Mouse (Mus musculus): Measurements from ENCODE around the gene Cldn22. TPM values are rescaled to one million over a fixed set of nuclear protein-coding genes. Genes with fewer than 3 reads are reported as not detected.
A peak's percentile ranks its signal among the peaks of the same experiment; 100 is the strongest.

Gene Cldn22
- not detected in 2 replicates for polyA plus RNA-seq (2016; fragmentation: Nextera tagmentation; extraction: Ambion mirVana)

- no peak for ATAC-seq (ENCODE audit: low FRiP score)
- 66% methylated on average over 13 of the region's 13 CpGs for WGBS
- no peaks in the 10 kb centered on the region for H3K36me3 ChIP-seq
- H3K27me3 ChIP-seq, result no peaks in the 10 kb centered on the region
- H3K27ac ChIP-seq, result no peak within 1 kb of the TSS
- no peak within 1 kb of the TSS for H3K4me3 ChIP-seq
- H3K9me3 ChIP-seq (replicated peaks), result no peaks in the 10 kb centered on the region
- no peak within 1 kb of the TSS for H3K4me2 ChIP-seq (replicated peaks)
- H3K9ac ChIP-seq, result no peak within 1 kb of the TSS
- peaks cover 6% of the 10 kb centered on the region; the same call in 1 of the 2 replicates for H3K4me1 ChIP-seq
These were observed at the start of gene Cldn22 for GRCm38 (mm10) chr8:47824182-47824581. TSS of gene Cldn22 (plus strand) at chr8:47824482.

- no peaks in the 10 kb centered on the region for H3K36me3 ChIP-seq
- 95% methylated on average over 7 of the region's 7 CpGs for WGBS
- H3K9ac ChIP-seq, result no peak overlapping the region
- H3K4me2 ChIP-seq (replicated peaks), result no peak overlapping the region
- H3K27me3 ChIP-seq, result no peaks in the 10 kb centered on the region
- no peak overlapping the region for H3K4me3 ChIP-seq
- ATAC-seq (ENCODE audit: low FRiP score), result no peak
- H3K4me1 ChIP-seq, result no peaks in the 10 kb centered on the region
- no peaks in the 10 kb centered on the region for H3K9me3 ChIP-seq (replicated peaks)
- no peak overlapping the region for H3K27ac ChIP-seq
These were observed 46.9 kb upstream of the Cldn22 start for GRCm38 (mm10) chr8:47777415-47777814.

GRCm38 (mm10) chr8:47779589-47779988 is 44.7 kb upstream of the Cldn22 start:
- no peaks in the 10 kb centered on the region for H3K36me3 ChIP-seq
- H3K9ac ChIP-seq, result no peak overlapping the region
- H3K27ac ChIP-seq, result no peak overlapping the region
- WGBS, result 83% methylated on average over 6 of the region's 6 CpGs
- no peaks in the 10 kb centered on the region for H3K27me3 ChIP-seq
- H3K4me3 ChIP-seq, result no peak overlapping the region
- H3K4me2 ChIP-seq (replicated peaks), result no peak overlapping the region
- no peaks in the 10 kb centered on the region for H3K9me3 ChIP-seq (replicated peaks)
- no peaks in the 10 kb centered on the region for H3K4me1 ChIP-seq
- ATAC-seq (ENCODE audit: low FRiP score), result no peak

GRCm38 (mm10) chr8:47781881-47782280 is 42.4 kb upstream of the Cldn22 start:
- Histone ChIP-seq H3K27me3 (no peaks in the 10 kb centered on the region), H3K4me3 (no peak overlapping the region), H3K9me3 (replicated peaks) (no peaks in the 10 kb centered on the region), H3K27ac (no peak overlapping the region), H3K36me3 (no peaks in the 10 kb centered on the region), H3K4me1 (no peaks in the 10 kb centered on the region), H3K4me2 (replicated peaks) (no peak overlapping the region), H3K9ac (no peak overlapping the region)
- ATAC-seq (ENCODE audit: low FRiP score), result no peak
- WGBS, result 93% methylated on average over 4 of the region's 4 CpGs

- Histone ChIP-seq H3K4me3 (no peak overlapping the region), H3K9ac (no peak overlapping the region), H3K27me3 (no peaks in the 10 kb centered on the region), H3K36me3 (no peaks in the 10 kb centered on the region), H3K9me3 (replicated peaks) (no peaks in the 10 kb centered on the region), H3K27ac (no peak overlapping the region), H3K4me1 (no peaks in the 10 kb centered on the region), H3K4me2 (replicated peaks) (no peak overlapping the region)
- ATAC-seq (ENCODE audit: low FRiP score), result no peak
- 91% methylated on average over 2 of the region's 2 CpGs for WGBS
These were observed 40.7 kb upstream of the Cldn22 start for GRCm38 (mm10) chr8:47783544-47783943.

- H3K36me3 ChIP-seq, result no peaks in the 10 kb centered on the region
- H3K4me3 ChIP-seq, result no peak overlapping the region
- no peaks in the 10 kb centered on the region for H3K27me3 ChIP-seq
- H3K9ac ChIP-seq, result no peak overlapping the region
- no peak overlapping the region for H3K27ac ChIP-seq
- ATAC-seq (ENCODE audit: low FRiP score), result no peak
- 95% methylated on average over 6 of the region's 6 CpGs for WGBS
- H3K4me1 ChIP-seq, result no peaks in the 10 kb centered on the region
- no peaks in the 10 kb centered on the region for H3K9me3 ChIP-seq (replicated peaks)
- H3K4me2 ChIP-seq (replicated peaks), result no peak overlapping the region
These were observed 40.3 kb upstream of the Cldn22 start for GRCm38 (mm10) chr8:47783944-47784343.

- H3K4me2 ChIP-seq (replicated peaks), result no peak overlapping the region
- H3K27ac ChIP-seq, result no peak overlapping the region
- H3K4me3 ChIP-seq, result no peak overlapping the region
- H3K36me3 ChIP-seq, result no peaks in the 10 kb centered on the region
- 91% methylated on average over 7 of the region's 7 CpGs for WGBS
- no peaks in the 10 kb centered on the region for H3K27me3 ChIP-seq
- ATAC-seq (ENCODE audit: low FRiP score), result no peak
- no peaks in the 10 kb centered on the region for H3K9me3 ChIP-seq (replicated peaks)
- no peaks in the 10 kb centered on the region for H3K4me1 ChIP-seq
- H3K9ac ChIP-seq, result no peak overlapping the region
These were observed 39.8 kb upstream of the Cldn22 start for GRCm38 (mm10) chr8:47784436-47784835.

- Histone ChIP-seq H3K4me1 (no peaks in the 10 kb centered on the region), H3K9me3 (replicated peaks) (no peaks in the 10 kb centered on the region), H3K27me3 (no peaks in the 10 kb centered on the region), H3K4me3 (no peak overlapping the region), H3K4me2 (replicated peaks) (no peak overlapping the region), H3K9ac (no peak overlapping the region), H3K36me3 (no peaks in the 10 kb centered on the region), H3K27ac (no peak overlapping the region)
- no peak for ATAC-seq (ENCODE audit: low FRiP score)
- WGBS, result 94% methylated on average over 15 of the region's 15 CpGs
These were observed 38.0 kb upstream of the Cldn22 start for GRCm38 (mm10) chr8:47786323-47786722.

- 58% methylated on average over 10 of the region's 10 CpGs for WGBS
- no peak overlapping the region for H3K4me3 ChIP-seq
- H3K27me3 ChIP-seq, result no peaks in the 10 kb centered on the region
- no peaks in the 10 kb centered on the region for H3K36me3 ChIP-seq
- H3K27ac ChIP-seq, result 0 out of 2 replicates have a peak overlapping the region, but pooled peaks have one; percentile 2
- no peaks in the 10 kb centered on the region for H3K9me3 ChIP-seq (replicated peaks)
- no peak overlapping the region for H3K9ac ChIP-seq
- H3K4me1 ChIP-seq, result no peaks in the 10 kb centered on the region
- no peak for ATAC-seq (ENCODE audit: low FRiP score)
- H3K4me2 ChIP-seq (replicated peaks), result no peak overlapping the region
These were observed 36.6 kb upstream of the Cldn22 start for GRCm38 (mm10) chr8:47787705-47788104.

- ATAC-seq (ENCODE audit: low FRiP score), result no peak
- no peaks in the 10 kb centered on the region for H3K27me3 ChIP-seq
- no peak overlapping the region for H3K4me3 ChIP-seq
- no peak overlapping the region for H3K9ac ChIP-seq
- peaks cover 5% of the 10 kb centered on the region; the same call in 1 of the 2 replicates for H3K9me3 ChIP-seq (replicated peaks)
- no peaks in the 10 kb centered on the region for H3K4me1 ChIP-seq
- no peaks in the 10 kb centered on the region for H3K36me3 ChIP-seq
- no peak overlapping the region for H3K27ac ChIP-seq
- H3K4me2 ChIP-seq (replicated peaks), result no peak overlapping the region
- WGBS, result 71% methylated on average over 9 of the region's 9 CpGs
These were observed 32.3 kb upstream of the Cldn22 start for GRCm38 (mm10) chr8:47791986-47792385.

- Histone ChIP-seq H3K36me3 (no peaks in the 10 kb centered on the region), H3K9me3 (replicated peaks) (0 out of 2 replicates have a peak, but pooled peaks cover 1% of the 10 kb centered on the region), H3K4me2 (replicated peaks) (no peak overlapping the region), H3K27ac (no peak overlapping the region), H3K27me3 (no peaks in the 10 kb centered on the region), H3K4me1 (no peaks in the 10 kb centered on the region), H3K4me3 (no peak overlapping the region), H3K9ac (no peak overlapping the region)
- no peak for ATAC-seq (ENCODE audit: low FRiP score)
- WGBS, result 82% methylated on average over 6 of the region's 6 CpGs
These were observed 24.8 kb upstream of the Cldn22 start for GRCm38 (mm10) chr8:47799438-47799837.

- Histone ChIP-seq H3K4me2 (replicated peaks) (no peak overlapping the region), H3K27me3 (no peaks in the 10 kb centered on the region), H3K27ac (no peak overlapping the region), H3K36me3 (no peaks in the 10 kb centered on the region), H3K9me3 (replicated peaks) (no peaks in the 10 kb centered on the region), H3K4me1 (peaks cover 3% of the 10 kb centered on the region; the same call in 1 of the 2 replicates), H3K4me3 (no peak overlapping the region), H3K9ac (no peak overlapping the region)
- no peak for ATAC-seq (ENCODE audit: low FRiP score)
- 89% methylated on average over 2 of the region's 2 CpGs for WGBS
These were observed 21.9 kb upstream of the Cldn22 start for GRCm38 (mm10) chr8:47802349-47802748.

GRCm38 (mm10) chr8:47804262-47804661 is 20.0 kb upstream of the Cldn22 start:
- Histone ChIP-seq H3K4me3 (no peak overlapping the region), H3K27me3 (no peaks in the 10 kb centered on the region), H3K4me1 (peaks cover 3% of the 10 kb centered on the region; the same call in 1 of the 2 replicates), H3K9ac (no peak overlapping the region), H3K27ac (no peak overlapping the region), H3K9me3 (replicated peaks) (no peaks in the 10 kb centered on the region), H3K36me3 (no peaks in the 10 kb centered on the region), H3K4me2 (replicated peaks) (no peak overlapping the region)
- no peak for ATAC-seq (ENCODE audit: low FRiP score)
- 93% methylated on average over 1 of the region's 1 CpGs for WGBS

Data from hindbrain, embryonic 12.5 days (tissue).